Mouse (Mus musculus): ENCODE measurements around the gene Eif2b3.

DNA sequence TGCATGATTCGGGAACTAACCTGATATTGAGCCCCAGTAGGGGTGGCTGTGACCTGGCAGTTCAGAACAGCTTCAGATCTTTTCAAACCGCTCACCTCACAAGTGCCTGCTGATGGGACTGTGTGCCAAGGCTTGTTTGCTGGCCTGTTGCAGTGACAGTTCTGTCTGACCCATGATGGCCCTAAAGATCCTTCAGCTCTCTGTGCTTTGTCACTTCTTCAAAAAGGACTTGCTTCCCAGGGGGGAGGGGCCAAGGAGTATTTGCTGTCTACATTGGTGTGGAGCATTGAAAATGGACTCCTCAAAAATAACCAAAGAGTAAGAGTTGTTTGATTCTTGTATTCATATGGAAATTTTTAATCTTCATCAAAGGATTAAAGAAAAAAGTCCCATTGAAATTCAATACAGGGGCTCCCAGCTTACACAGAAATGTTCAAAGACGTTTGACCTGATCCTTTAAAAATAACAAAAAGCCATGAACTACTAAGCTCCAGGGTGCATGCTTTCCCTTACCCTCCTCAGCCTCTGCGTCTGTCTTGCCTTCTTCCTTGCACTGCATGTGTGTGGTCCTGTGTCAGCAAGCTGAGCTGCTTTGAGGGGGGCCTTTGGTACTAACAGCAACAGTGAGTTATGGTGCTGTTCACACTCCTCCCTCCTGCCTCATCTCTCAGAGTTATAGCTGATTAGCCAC is 43.6 kb downstream of the Eif2b3 start:
- TF ChIP-seq CTCF (IDR thresholded peaks at IDR 0.05; ENCODE audit: low read depth, low read length) (no peak), POLR2A (IDR thresholded peaks at IDR 0.05; ENCODE audit: insufficient read depth, low read length) (no peak), EP300 (IDR thresholded peaks at IDR 0.05; ENCODE audit: insufficient read depth, low read depth, low read length) (no peak)

Measured in ES-Bruce4 (cell line).